Mouse (Mus musculus) erythroblast, embryonic 14.5 days (primary cell): ENCODE data around the gene Ankrd31. TPM values are rescaled to one million over a fixed set of nuclear protein-coding genes. Genes with fewer than 3 reads are reported as not detected.
A peak's percentile ranks its signal among the peaks of the same experiment; 100 is the strongest.

Experiments used
- H3K27me3 ChIP-seq: 2 replicates; pipeline ENCODE4 v1.6.1; 2012; ENCODE audit warnings: inconsistent platforms; ENCODE audit not compliant: control insufficient read depth
- H3K36me3 ChIP-seq: 2 replicates; pipeline ENCODE4 v1.6.1; 2012; ENCODE audit warnings: mild to moderate bottlenecking, inconsistent platforms; ENCODE audit not compliant: control insufficient read depth
- H3K4me1 ChIP-seq: 2 replicates; pipeline ENCODE4 v1.6.1; 2012; ENCODE audit warnings: inconsistent platforms; ENCODE audit not compliant: control insufficient read depth
- H3K4me3 ChIP-seq: replicated peaks from 2 replicates; pipeline ENCODE3; 2012; ENCODE audit warnings: moderate library complexity, mild to moderate bottlenecking, inconsistent platforms
- H3K9me3 ChIP-seq: 2 replicates; pipeline ENCODE4 v1.6.1; 2012; ENCODE audit warnings: low read length, inconsistent platforms, mixed read lengths; ENCODE audit not compliant: control insufficient read depth
- GATA1 ChIP-seq: IDR thresholded peaks from 2 replicates; pipeline ENCODE4 v1.6.1; 2012; ENCODE audit warnings: low read length, inconsistent platforms, mixed read lengths
- TAL1 ChIP-seq: IDR thresholded peaks from 3 replicates; pipeline ENCODE4 v1.6.1; 2012; ENCODE audit warnings: low read length, inconsistent platforms, mixed read lengths
- polyA plus RNA-seq: library from polyadenylated mRNA; stranded (reverse); fragments of >175 nt; gene quantifications from 2 replicates; pipeline ENCODE4 v1.2.3, GENCODE M21; 2012

Ankrd31 gene
- polyA plus RNA-seq: 0.01 TPM in 1 of 2 replicates, not detected in the other

GRCm38 (mm10) chr13:96748109-96748845, at the start of gene Ankrd31:
Gene Ankrd31 (plus strand): TSS chr13:96748272.
- H3K4me3 ChIP-seq: no peak within 1 kb of the TSS
- no peaks in the 10 kb centered on the region for H3K27me3 ChIP-seq
- no peaks in the 10 kb centered on the region for H3K36me3 ChIP-seq
- H3K9me3 ChIP-seq: peaks cover 4% of the 10 kb centered on the region; the same call in 1 of the 2 replicates
- TF ChIP-seq TAL1 (no peak), GATA1 (no peak)
- H3K4me1 ChIP-seq: no peaks in the 10 kb centered on the region

- Histone ChIP-seq H3K9me3 (no peaks in the 10 kb centered on the region), H3K4me1 (peaks cover 47% of the 10 kb centered on the region), H3K27me3 (no peaks in the 10 kb centered on the region), H3K36me3 (peaks cover 15% of the 10 kb centered on the region), H3K4me3 (no peak overlapping the region)
- TF ChIP-seq TAL1 (no peak), GATA1 (no peak)
Observed at GRCm38 (mm10) chr13:96702567-96703278, 45.3 kb upstream of the Ankrd31 start.

GRCm38 (mm10) chr13:96709269-96710233, 38.5 kb upstream of the Ankrd31 start:
- peak; percentile 29; the same call in 1 of the 3 replicates for TF ChIP-seq TAL1
- no peak for TF ChIP-seq GATA1
- Histone ChIP-seq H3K36me3 (no peaks in the 10 kb centered on the region), H3K4me3 (no peak overlapping the region), H3K27me3 (no peaks in the 10 kb centered on the region), H3K4me1 (peaks cover 32% of the 10 kb centered on the region), H3K9me3 (no peaks in the 10 kb centered on the region)

GRCm38 (mm10) chr13:96716311-96716710, 31.8 kb upstream of the Ankrd31 start:
- no peak overlapping the region for H3K4me3 ChIP-seq
- TF ChIP-seq GATA1 (no peak), TAL1 (no peak)

GRCm38 (mm10) chr13:96717821-96718220, 30.3 kb upstream of the Ankrd31 start:
- Histone ChIP-seq H3K4me1 (peaks cover 5% of the 10 kb centered on the region; the same call in 1 of the 2 replicates), H3K9me3 (no peaks in the 10 kb centered on the region), H3K27me3 (no peaks in the 10 kb centered on the region), H3K4me3 (no peak overlapping the region), H3K36me3 (no peaks in the 10 kb centered on the region)
- TF ChIP-seq GATA1 (no peak), TAL1 (no peak)

More at GRCm38 (mm10) chr13:96716311-96716710, 31.8 kb upstream of the Ankrd31 start:
- peaks cover 9% of the 10 kb centered on the region for H3K4me1 ChIP-seq
- no peaks in the 10 kb centered on the region for H3K27me3 ChIP-seq
- H3K36me3 ChIP-seq: no peaks in the 10 kb centered on the region
- no peaks in the 10 kb centered on the region for H3K9me3 ChIP-seq

GRCm38 (mm10) chr13:96720003-96720402, 28.1 kb upstream of the Ankrd31 start:
- TF ChIP-seq GATA1 (no peak), TAL1 (no peak)
- H3K36me3 ChIP-seq: no peaks in the 10 kb centered on the region
- peaks cover 5% of the 10 kb centered on the region; the same call in 1 of the 2 replicates for H3K4me1 ChIP-seq
- no peak overlapping the region for H3K4me3 ChIP-seq
- no peaks in the 10 kb centered on the region for H3K9me3 ChIP-seq
- no peaks in the 10 kb centered on the region for H3K27me3 ChIP-seq

- no peak overlapping the region for H3K4me3 ChIP-seq
- no peaks in the 10 kb centered on the region for H3K9me3 ChIP-seq
- no peaks in the 10 kb centered on the region for H3K4me1 ChIP-seq
- TF ChIP-seq TAL1 (no peak), GATA1 (no peak)
- H3K36me3 ChIP-seq: no peaks in the 10 kb centered on the region
- H3K27me3 ChIP-seq: no peaks in the 10 kb centered on the region
Observed at GRCm38 (mm10) chr13:96728289-96728688, 19.8 kb upstream of the Ankrd31 start.

- no peak for TF ChIP-seq TAL1
- no peak for TF ChIP-seq GATA1
- H3K9me3 ChIP-seq: no peaks in the 10 kb centered on the region
Observed at GRCm38 (mm10) chr13:96729146-96729545, 18.9 kb upstream of the Ankrd31 start.

More at GRCm38 (mm10) chr13:96729146-96729545, 18.9 kb upstream of the Ankrd31 start:
- no peaks in the 10 kb centered on the region for H3K27me3 ChIP-seq
- no peak overlapping the region for H3K4me3 ChIP-seq
- H3K4me1 ChIP-seq: no peaks in the 10 kb centered on the region
- H3K36me3 ChIP-seq: no peaks in the 10 kb centered on the region
